ENCODE assay signal across 11 mouse cellular contexts in the genomic region with DNA sequence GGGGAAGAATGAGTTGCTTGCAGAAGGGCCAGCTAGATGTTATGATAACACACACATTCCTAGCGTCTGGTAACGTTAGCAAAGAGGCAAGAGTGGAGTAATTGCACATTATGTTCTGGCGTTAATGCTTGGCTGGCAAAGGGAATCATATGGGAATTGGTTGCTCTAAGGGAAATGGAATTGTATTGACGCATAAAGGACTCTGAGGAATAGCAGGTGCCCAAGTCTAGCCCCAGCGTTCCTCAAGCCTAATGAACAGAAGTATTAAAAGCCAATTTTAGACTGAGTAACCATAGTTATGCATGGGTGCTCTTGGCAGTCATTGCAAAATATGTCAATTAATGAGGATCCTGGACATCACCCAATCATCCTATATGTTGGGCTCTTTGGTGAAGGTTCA.
"Had no signal": no experiment of that assay in that cellular context is flagged by ENCODE, and none has a peak within 500 bp of the region (broad histone marks: within the 10 kb centered on the region; RNA-seq: fewer than 3 reads in every experiment).

No protein-coding gene starts in this region.

- H3K36me3 ChIP-seq: limb, embryonic 12.5 days; neural tube, embryonic 12.5 days had no signal

- H3K4me3 ChIP-seq: layer of hippocampus, adult 2 months; limb, embryonic 12.5 days; neural tube, embryonic 12.5 days had no signal

- DNase-seq: kidney, postnatal 4 days; liver; lung, adult 18-20 months; lung, postnatal 36 days; midbrain, embryonic 14.5 days; right cerebral cortex, postnatal 14 days; thymus, postnatal 36 days had no signal

- H3K4me2 ChIP-seq: limb, embryonic 12.5 days; neural tube, embryonic 12.5 days had no signal

- H3K27me3 ChIP-seq: limb, embryonic 12.5 days; neural tube, embryonic 12.5 days had no signal

- H3K27ac ChIP-seq: layer of hippocampus, adult 2 months; limb, embryonic 12.5 days; liver, embryonic 14.5 days; neural tube, embryonic 12.5 days had no signal

- H3K4me1 ChIP-seq: limb, embryonic 12.5 days; neural tube, embryonic 12.5 days had no signal

- H3K9me3 ChIP-seq: limb, embryonic 12.5 days; neural tube, embryonic 12.5 days had no signal

- H3K9ac ChIP-seq: limb, embryonic 12.5 days; liver, embryonic 14.5 days; neural tube, embryonic 12.5 days had no signal
